Mouse (Mus musculus) subcutaneous adipose tissue, adult 2 months (tissue): Measurements from ENCODE around the gene Spic. TPM values are rescaled to one million over a fixed set of nuclear protein-coding genes. Genes with fewer than 3 reads are reported as not detected.

Experiments used
- polyA plus RNA-seq: library from polyadenylated mRNA; depleted of rRNA; stranded (reverse); fragments of >200 nt; gene quantifications from 2 replicates; pipeline ENCODE4 v1.2.3, GENCODE M21; 2012; ENCODE audit warnings: low replicate concordance; rRNA removed

The Spic gene
- 0.30 and 0.33 TPM in 2 replicates for polyA plus RNA-seq

GRCm38 (mm10) chr10:88684925-88685324 is at the start of gene Spic:
Gene Spic, minus strand, starts transcription at chr10:88685015.

GRCm38 (mm10) chr10:88730571-88731495 is 46.0 kb upstream of the Spic start, which contains the start of gene Arl1:
Gene Arl1, plus strand, starts transcription at chr10:88730858.

Other genes starting within 250 kb of the Spic start
- 0.14 and 1.2 TPM in 2 replicates for gene Sycp3, start 225.4 kb downstream of the Spic start, polyA plus RNA-seq
- 278 and 946 TPM in 2 replicates for gene Chpt1, start 180.9 kb downstream of the Spic start, polyA plus RNA-seq
- 0.43 and 9.1 TPM in 2 replicates for gene Mybpc1, start 79.9 kb downstream of the Spic start, polyA plus RNA-seq
- 30.8 and 33.9 TPM in 2 replicates for gene Arl1, start 45.8 kb upstream of the Spic start, polyA plus RNA-seq
- 3.5 and 11.3 TPM in 2 replicates for gene Utp20, start 141.8 kb upstream of the Spic start, polyA plus RNA-seq
- gene Slc5a8, start 201.0 kb upstream of the Spic start, polyA plus RNA-seq: 0.03 and 0.36 TPM in 2 replicates